Mouse (Mus musculus) intestine, postnatal 0 days (tissue): Measurements from ENCODE around the gene Sigmar1. TPM values are rescaled to one million over a fixed set of nuclear protein-coding genes. Genes with fewer than 3 reads are reported as not detected.
"Not testable (repeated sequence)": the region's sequence is repeated elsewhere in the genome, so short reads cannot be mapped to it uniquely, and the experiment has no call there.

Source experiments
- ATAC-seq: fragments of 200-750 bp; cut with Nextera tagmentation; 2 replicates; pipeline ENCODE4 v1.8.0; 2017; ENCODE audit warnings: mild to moderate bottlenecking, moderate TSS enrichment, moderate library complexity
- H3K27ac ChIP-seq: fragments of 300-500 bp; sonication (generic); 2 replicates; pipeline ENCODE4 v1.5.1; 2014; ENCODE audit warnings: mild to moderate bottlenecking, low read depth, low read length, moderate library complexity
- H3K27me3 ChIP-seq: fragments of 300-500 bp; sonication (generic); replicated peaks from 2 replicates; pipeline ENCODE4 v1.6.1; 2014; ENCODE audit warnings: low read length, mixed read lengths; ENCODE audit not compliant: control insufficient read depth, insufficient read depth
- H3K36me3 ChIP-seq: fragments of 300-500 bp; sonication (generic); 2 replicates; pipeline ENCODE4 v1.6.1; 2014; ENCODE audit warnings: mild to moderate bottlenecking, moderate library complexity; ENCODE audit not compliant: control insufficient read depth, insufficient read depth
- H3K4me1 ChIP-seq: fragments of 300-500 bp; sonication (generic); replicated peaks from 2 replicates; pipeline ENCODE4 v1.6.1; 2014; ENCODE audit warnings: antibody characterized with exemption, low read length, mixed read lengths; ENCODE audit not compliant: control insufficient read depth, insufficient read depth
- H3K4me2 ChIP-seq: fragments of 300-500 bp; sonication (generic); replicated peaks from 2 replicates; pipeline ENCODE4 v1.6.1; 2014; ENCODE audit warnings: low read depth, mild to moderate bottlenecking, moderate library complexity
- H3K4me3 ChIP-seq: fragments of 300-500 bp; sonication (generic); 2 replicates; pipeline ENCODE4 v1.5.1; 2014; ENCODE audit warnings: low read depth, low read length
- H3K9ac ChIP-seq: fragments of 300-500 bp; sonication (generic); 2 replicates; pipeline ENCODE4 v1.6.1; 2014; ENCODE audit warnings: mild to moderate bottlenecking, low read depth, low read length
- H3K9me3 ChIP-seq: fragments of 300-500 bp; sonication (generic); 2 replicates; pipeline ENCODE4 v1.6.1; 2016; ENCODE audit warnings: mixed run types; ENCODE audit not compliant: control insufficient read depth
- CTCF ChIP-seq: sonication (generic); IDR thresholded peaks from 2 replicates; pipeline ENCODE4 v1.5.1; 2016; ENCODE audit warnings: low read depth, mild to moderate bottlenecking, control low read depth, antibody characterized with exemption, moderate library complexity
- WGBS: fragments of 180-500 bp; shearing (Covaris S2); extraction: QIAGEN DNeasy Blood & Tissue Kit; methylation state at CpG from one replicate; pipeline ENCODE4 v1.1.7; 2014; 5-methylcytosine and 5-hydroxymethylcytosine counted together
- polyA plus RNA-seq: library from polyadenylated mRNA; unstranded; fragments of >200 nt; fragmentation: Nextera tagmentation; extraction: Ambion mirVana; gene quantifications from 2 replicates; pipeline ENCODE4 v1.2.1, GENCODE M21; 2015

Sigmar1 gene
- polyA plus RNA-seq = 46.4 and 50.6 TPM in 2 replicates

- Histone ChIP-seq H3K9ac (peak within 1 kb of the TSS; percentile 82), H3K4me1 (0 out of 2 replicates have a peak, but pooled peaks cover 3% of the 10 kb centered on the region), H3K4me2 (peak within 1 kb of the TSS; percentile 88), H3K36me3 (peaks cover 9% of the 10 kb centered on the region), H3K27me3 (no peaks in the 10 kb centered on the region), H3K27ac (peak within 1 kb of the TSS; percentile 94), H3K9me3 (no peaks in the 10 kb centered on the region), H3K4me3 (peak within 1 kb of the TSS; percentile 72)
- ATAC-seq = peak; percentile 79
- TF ChIP-seq CTCF = peak; percentile 92
- under 1% methylated on average over 56 of the region's 57 CpGs for WGBS
Observed at GRCm38 (mm10) chr4:41755338-41756305, at the start of gene Sigmar1. Gene Sigmar1 (minus strand): TSS chr4:41756157.

- not testable (repeated sequence) for H3K4me1 ChIP-seq, H3K4me2 ChIP-seq, H3K4me3 ChIP-seq, H3K9ac ChIP-seq, H3K9me3 ChIP-seq, H3K36me3 ChIP-seq, H3K27me3 ChIP-seq, H3K27ac ChIP-seq, ATAC-seq
- 50% methylated on average over 3 of the region's 3 CpGs for WGBS
Observed at GRCm38 (mm10) chr4:41783197-41783596, 27.2 kb upstream of the Sigmar1 start.

GRCm38 (mm10) chr4:41782711-41783110 is 26.8 kb upstream of the Sigmar1 start:
- H3K27ac ChIP-seq, H3K27me3 ChIP-seq, ATAC-seq, H3K4me2 ChIP-seq, H3K36me3 ChIP-seq, H3K4me3 ChIP-seq, H3K9me3 ChIP-seq, H3K4me1 ChIP-seq, H3K9ac ChIP-seq: not testable (repeated sequence)
- 46% methylated on average over 4 of the region's 4 CpGs for WGBS

GRCm38 (mm10) chr4:41781748-41782485 is 26.0 kb upstream of the Sigmar1 start:
- WGBS = 34% methylated on average over 18 of the region's 21 CpGs
- not testable (repeated sequence) for H3K9ac ChIP-seq, ATAC-seq

GRCm38 (mm10) chr4:41781271-41781670 is 25.3 kb upstream of the Sigmar1 start:
- H3K4me2 ChIP-seq, ATAC-seq: not testable (repeated sequence)
- WGBS = 28% methylated on average over 8 of the region's 9 CpGs

More at GRCm38 (mm10) chr4:41781748-41782485, 26.0 kb upstream of the Sigmar1 start:
- H3K4me3 ChIP-seq, H3K27me3 ChIP-seq, H3K9me3 ChIP-seq, H3K36me3 ChIP-seq, H3K4me2 ChIP-seq, H3K4me1 ChIP-seq, H3K27ac ChIP-seq: not testable (repeated sequence)

GRCm38 (mm10) chr4:41775840-41776239 is 19.9 kb upstream of the Sigmar1 start:
- H3K9me3 ChIP-seq, ATAC-seq, H3K4me2 ChIP-seq, H3K4me3 ChIP-seq, H3K27me3 ChIP-seq, H3K4me1 ChIP-seq, H3K27ac ChIP-seq, H3K36me3 ChIP-seq, H3K9ac ChIP-seq: not testable (repeated sequence)
- 86% methylated on average over 1 of the region's 1 CpGs for WGBS

More at GRCm38 (mm10) chr4:41781271-41781670, 25.3 kb upstream of the Sigmar1 start:
- H3K4me3 ChIP-seq, H3K9me3 ChIP-seq, H3K27me3 ChIP-seq, H3K36me3 ChIP-seq, H3K27ac ChIP-seq, H3K4me1 ChIP-seq, H3K9ac ChIP-seq: not testable (repeated sequence)

GRCm38 (mm10) chr4:41774506-41774905 is 18.5 kb upstream of the Sigmar1 start:
- Histone ChIP-seq H3K4me3 (peak overlapping the region; percentile 31; the same call in 1 of the 2 replicates), H3K4me2 (peak overlapping the region; percentile 56)
- WGBS = 74% methylated on average over 3 of the region's 3 CpGs
- ATAC-seq, H3K36me3 ChIP-seq, H3K4me1 ChIP-seq, H3K27me3 ChIP-seq, H3K9me3 ChIP-seq, H3K9ac ChIP-seq, H3K27ac ChIP-seq: not testable (repeated sequence)

GRCm38 (mm10) chr4:41774002-41774401 is 18.0 kb upstream of the Sigmar1 start, which contains the start of gene Ccl27a:
Gene Ccl27a (minus strand): TSS chr4:41774247.
- not testable (repeated sequence) for H3K36me3 ChIP-seq, H3K9me3 ChIP-seq, H3K27ac ChIP-seq, H3K27me3 ChIP-seq, H3K9ac ChIP-seq, ATAC-seq, H3K4me1 ChIP-seq
- peak within 1 kb of the TSS; percentile 56 for H3K4me2 ChIP-seq
- peak within 1 kb of the TSS; percentile 31 for H3K4me3 ChIP-seq
- 3% methylated on average over 12 of the region's 14 CpGs for WGBS

GRCm38 (mm10) chr4:41773502-41773901 is 17.5 kb upstream of the Sigmar1 start:
- not testable (repeated sequence) for ATAC-seq, H3K27me3 ChIP-seq, H3K9ac ChIP-seq, H3K4me1 ChIP-seq, H3K9me3 ChIP-seq, H3K36me3 ChIP-seq, H3K27ac ChIP-seq
- H3K4me3 ChIP-seq = peak overlapping the region; percentile 31
- WGBS = 0% methylated on average over 14 of the region's 25 CpGs
- H3K4me2 ChIP-seq = peak overlapping the region; percentile 56
